Mouse (Mus musculus) cortical plate, adult 2 months (tissue): ENCODE measurements around the gene Dusp16. TPM values are rescaled to one million over a fixed set of nuclear protein-coding genes. Genes with fewer than 3 reads are reported as not detected.

Source experiments
- H3K27ac ChIP-seq: fragments of 200-500 bp; 2 replicates; pipeline ENCODE4 v1.5.1; 2012; ENCODE audit warnings: low read length, control low read depth, inconsistent platforms; ENCODE audit not compliant: insufficient read depth
- H3K4me1 ChIP-seq: fragments of 200-500 bp; 2 replicates; pipeline ENCODE4 v1.6.1; 2011; ENCODE audit warnings: low read length; ENCODE audit not compliant: control insufficient read depth, insufficient read depth
- H3K4me3 ChIP-seq: fragments of 200-500 bp; 2 replicates; pipeline ENCODE4 v1.5.1; 2011; ENCODE audit warnings: mild to moderate bottlenecking, low read length, control low read depth; ENCODE audit not compliant: insufficient read depth
- CTCF ChIP-seq: fragments of 200-500 bp; IDR thresholded peaks from 2 replicates; pipeline ENCODE4 v1.5.1; 2011; ENCODE audit warnings: mild to moderate bottlenecking, control low read depth, low read length; ENCODE audit not compliant: insufficient read depth; ENCODE audit errors: extremely low read depth
- POLR2A ChIP-seq: fragments of 200-500 bp; IDR thresholded peaks from 2 replicates; pipeline ENCODE4 v1.6.1; 2011; ENCODE audit warnings: mild to moderate bottlenecking, low read length, control low read depth; ENCODE audit not compliant: insufficient read depth; ENCODE audit errors: extremely low read depth
- polyA plus RNA-seq: library from polyadenylated mRNA; depleted of rRNA; stranded (reverse); fragments of >200 nt; gene quantifications from 2 replicates; pipeline ENCODE4 v1.2.3, GENCODE M21; 2012; rRNA removed

Gene Dusp16
- polyA plus RNA-seq: 8.5 and 9.1 TPM in 2 replicates

GRCm38 (mm10) chr6:134792141-134793045, at the start of gene Dusp16:
Gene Dusp16 (minus strand): TSS chr6:134792625.
- no peak for TF ChIP-seq POLR2A
- no peak for TF ChIP-seq CTCF
- peak within 1 kb of the TSS; percentile 78 for H3K4me3 ChIP-seq
- peak within 1 kb of the TSS; percentile 92 for H3K27ac ChIP-seq
- H3K4me1 ChIP-seq: no peaks in the 10 kb centered on the region

DNA sequence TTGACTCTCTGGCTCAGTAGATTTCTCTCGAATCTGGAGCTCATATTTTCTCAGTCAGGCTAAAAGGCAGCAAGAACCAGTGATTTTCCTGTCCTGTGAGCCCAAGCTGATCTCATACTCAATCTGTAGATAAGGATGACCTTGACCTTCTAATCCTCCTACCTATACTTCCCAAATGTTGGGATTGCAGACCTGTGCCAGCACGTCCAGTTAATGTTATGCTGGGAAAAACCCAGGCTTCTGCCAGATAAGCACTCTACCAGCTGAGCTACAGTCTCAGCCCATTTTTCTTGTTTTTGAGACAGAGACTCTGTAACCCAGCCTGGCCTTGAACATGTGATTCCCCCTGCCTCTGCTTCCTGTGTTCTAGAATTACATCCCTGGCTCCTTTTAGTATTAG, 47.9 kb upstream of the Dusp16 start:
- TF ChIP-seq POLR2A (no peak), CTCF (no peak)
- no peak overlapping the region for H3K27ac ChIP-seq

GRCm38 (mm10) chr6:134838111-134838510, 45.7 kb upstream of the Dusp16 start:
- TF ChIP-seq POLR2A: no peak
- TF ChIP-seq CTCF: no peak
- no peak overlapping the region for H3K27ac ChIP-seq
- no peaks in the 10 kb centered on the region for H3K4me1 ChIP-seq
- H3K4me3 ChIP-seq: no peak overlapping the region

More for the DNA sequence above, 47.9 kb upstream of the Dusp16 start:
- Histone ChIP-seq H3K4me1 (no peaks in the 10 kb centered on the region), H3K4me3 (no peak overlapping the region)

DNA sequence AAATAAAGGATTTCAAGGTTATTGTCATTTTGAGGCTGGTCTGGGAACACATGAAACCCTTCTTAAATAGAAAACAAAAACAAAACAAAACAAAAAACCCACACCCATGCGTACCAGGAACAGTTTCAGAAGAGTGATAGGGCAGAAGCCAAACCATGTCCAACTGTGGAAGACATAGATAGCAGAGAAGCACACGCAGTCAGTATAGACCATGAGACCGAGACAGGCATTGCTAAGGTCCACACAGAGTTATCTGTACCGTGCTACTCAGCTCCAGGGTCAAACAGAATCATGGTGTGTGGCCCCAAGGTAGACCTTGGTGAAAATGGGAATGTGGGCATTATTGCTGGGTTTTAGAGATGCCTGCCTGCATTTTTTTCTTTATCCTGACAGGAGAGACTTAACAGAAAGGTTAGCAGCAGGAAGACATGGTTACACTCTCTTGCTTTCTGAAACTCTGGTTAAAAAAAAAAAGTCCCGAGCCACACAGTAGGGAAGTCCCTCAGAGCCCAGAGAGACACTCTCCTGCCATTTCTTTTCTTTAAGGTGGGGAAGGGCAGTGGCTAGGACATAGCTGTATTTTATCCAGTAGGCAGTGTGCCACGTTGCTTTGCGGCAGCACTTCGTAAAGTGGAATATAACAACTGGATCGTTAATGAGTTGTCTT, 42.3 kb upstream of the Dusp16 start:
- Histone ChIP-seq H3K4me1 (no peaks in the 10 kb centered on the region), H3K4me3 (no peak overlapping the region), H3K27ac (no peak overlapping the region)
- no peak for TF ChIP-seq CTCF
- TF ChIP-seq POLR2A: no peak

DNA sequence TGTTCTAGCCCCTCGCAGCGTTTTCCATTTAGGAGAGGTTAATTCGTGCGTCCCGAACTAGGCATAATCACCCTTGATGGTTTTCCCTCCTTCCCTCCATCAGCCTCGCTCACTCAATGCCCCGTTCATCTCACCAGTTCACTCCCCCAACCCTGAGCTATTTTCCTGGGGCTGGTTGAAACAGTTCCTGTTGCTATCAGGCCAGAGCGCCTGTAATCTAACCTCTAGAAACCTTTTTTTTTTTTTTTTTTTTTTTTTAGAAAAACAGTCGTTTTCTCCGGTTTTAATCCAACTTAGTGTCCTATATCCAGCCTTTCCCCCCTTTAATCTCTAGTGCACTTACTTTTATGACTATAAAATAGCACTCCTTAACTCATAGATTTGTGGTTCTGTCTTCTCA, 38.4 kb upstream of the Dusp16 start:
- no peak overlapping the region for H3K27ac ChIP-seq
- TF ChIP-seq POLR2A (no peak), CTCF (no peak)
- H3K4me1 ChIP-seq: no peaks in the 10 kb centered on the region
- peak overlapping the region; percentile 74 for H3K4me3 ChIP-seq

- H3K27ac ChIP-seq: peak within 1 kb of the TSS; percentile 61
- H3K4me1 ChIP-seq: no peaks in the 10 kb centered on the region
- no peak; the same call in none of the 2 replicates for TF ChIP-seq POLR2A
- TF ChIP-seq CTCF: no peak
- H3K4me3 ChIP-seq: peak within 1 kb of the TSS; percentile 74
Observed at GRCm38 (mm10) chr6:134829786-134830700, 37.6 kb upstream of the Dusp16 start, which contains the start of gene Crebl2. Gene Crebl2 (plus strand): TSS chr6:134830154.

GRCm38 (mm10) chr6:134822844-134823243, 30.4 kb upstream of the Dusp16 start:
- TF ChIP-seq POLR2A (no peak), CTCF (0 out of 2 replicates have a peak, but pooled peaks have one; percentile 27)
- Histone ChIP-seq H3K27ac (no peak overlapping the region), H3K4me1 (no peaks in the 10 kb centered on the region), H3K4me3 (no peak overlapping the region)

DNA sequence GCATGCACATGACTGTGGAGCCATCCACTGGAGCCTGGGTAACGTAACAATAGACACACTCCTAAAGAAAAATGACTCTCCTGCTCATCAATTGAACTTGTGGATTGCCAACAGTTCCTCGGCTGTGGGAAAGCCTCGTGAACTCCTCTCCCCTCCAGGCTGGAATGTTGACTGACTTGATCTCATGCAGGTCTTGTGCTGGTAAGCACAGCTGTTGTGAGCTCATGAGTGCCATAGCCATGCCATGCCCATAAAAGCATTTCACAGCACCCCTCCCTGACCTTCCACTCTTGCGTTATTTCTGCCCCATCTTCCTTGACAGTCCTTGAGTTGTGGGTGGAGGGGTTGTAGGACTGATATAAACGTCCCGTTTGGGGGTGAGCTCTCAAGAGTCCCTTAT, 28.0 kb upstream of the Dusp16 start:
- Histone ChIP-seq H3K4me1 (no peaks in the 10 kb centered on the region), H3K4me3 (no peak overlapping the region), H3K27ac (no peak overlapping the region)
- TF ChIP-seq CTCF (no peak), POLR2A (no peak)

DNA sequence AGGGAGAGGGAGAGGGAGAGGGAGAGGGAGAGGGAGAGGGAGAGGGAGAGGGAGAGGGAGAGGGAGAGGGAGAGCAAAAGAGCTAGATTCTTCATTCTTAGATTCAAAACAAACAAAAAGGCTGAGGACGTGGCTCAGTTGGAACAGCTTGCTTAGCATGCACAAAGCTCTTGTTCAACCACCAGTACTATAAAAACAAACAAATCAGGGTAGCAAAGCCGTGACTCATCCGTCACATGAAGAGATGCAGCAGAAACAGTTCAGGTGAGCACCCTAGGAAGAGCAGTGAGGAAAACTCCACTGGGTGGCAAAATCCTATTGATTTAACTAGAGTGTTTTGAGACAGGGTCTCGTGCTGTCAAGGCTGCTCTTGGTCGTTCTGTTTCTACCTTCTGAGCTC, 27.3 kb upstream of the Dusp16 start:
- Histone ChIP-seq H3K27ac (no peak overlapping the region), H3K4me1 (no peaks in the 10 kb centered on the region), H3K4me3 (no peak overlapping the region)
- TF ChIP-seq CTCF: no peak
- no peak for TF ChIP-seq POLR2A
